Mouse (Mus musculus) midbrain, postnatal 0 days (tissue): ENCODE measurements around the gene Wdr62. TPM values are rescaled to one million over a fixed set of nuclear protein-coding genes. Genes with fewer than 3 reads are reported as not detected.
A peak's percentile ranks its signal among the peaks of the same experiment; 100 is the strongest.

Experiments
- ATAC-seq: fragments of 200-750 bp; cut with Nextera tagmentation; 2 replicates; pipeline ENCODE4 v1.8.0; 2017; ENCODE audit warnings: moderate number of reproducible peaks, mild to moderate bottlenecking, moderate TSS enrichment, moderate library complexity; ENCODE audit not compliant: low FRiP score
- DNase-seq: peaks from one replicate; pipeline ENCODE4 v3.0.0-alpha.2; 2015; ENCODE audit warnings: low spot score
- H3K27ac ChIP-seq: fragments of 300-500 bp; sonication (generic); 2 replicates; pipeline ENCODE4 v1.5.1; 2014; ENCODE audit warnings: low read depth, mild to moderate bottlenecking, low read length, mixed read lengths
- H3K27me3 ChIP-seq: fragments of 300-500 bp; sonication (generic); 2 replicates; pipeline ENCODE4 v1.6.1; 2014; ENCODE audit warnings: low read length, control low read depth, mixed read lengths; ENCODE audit not compliant: insufficient read depth
- H3K36me3 ChIP-seq: fragments of 300-500 bp; sonication (generic); 2 replicates; pipeline ENCODE4 v1.6.1; 2014; ENCODE audit warnings: low read length, control low read depth, mixed read lengths; ENCODE audit not compliant: insufficient read depth
- H3K4me1 ChIP-seq: fragments of 300-500 bp; sonication (generic); 2 replicates; pipeline ENCODE4 v1.6.1; 2014; ENCODE audit warnings: mild to moderate bottlenecking, control low read depth, antibody characterized with exemption, low read length, mixed read lengths; ENCODE audit not compliant: insufficient read depth
- H3K4me2 ChIP-seq: fragments of 300-500 bp; sonication (generic); 2 replicates; pipeline ENCODE4 v1.6.1; 2014; ENCODE audit warnings: low read depth, mild to moderate bottlenecking, low read length, mixed read lengths; ENCODE audit not compliant: poor library complexity, severe bottlenecking
- H3K4me3 ChIP-seq: fragments of 300-500 bp; sonication (generic); 2 replicates; pipeline ENCODE4 v1.5.1; 2014; ENCODE audit warnings: low read depth, mild to moderate bottlenecking, low read length, moderate library complexity
- H3K9ac ChIP-seq: fragments of 300-500 bp; sonication (generic); replicated peaks from 2 replicates; pipeline ENCODE4 v1.6.1; 2014; ENCODE audit warnings: mild to moderate bottlenecking, low read length, moderate library complexity, mixed read lengths; ENCODE audit not compliant: poor library complexity, severe bottlenecking
- H3K9me3 ChIP-seq: fragments of 300-500 bp; sonication (generic); 2 replicates; pipeline ENCODE4 v1.6.1; 2016; ENCODE audit warnings: low read length, control low read depth
- CTCF ChIP-seq: IDR thresholded peaks from 2 replicates; pipeline ENCODE4 v1.5.1; 2016; ENCODE audit warnings: antibody characterized with exemption, mild to moderate bottlenecking
- WGBS: fragments of 180-500 bp; shearing (Covaris S2); extraction: QIAGEN DNeasy Blood & Tissue Kit; methylation state at CpG from one replicate; pipeline ENCODE4 v1.1.7; 2014; 5-methylcytosine and 5-hydroxymethylcytosine counted together
- polyA plus RNA-seq: library from polyadenylated mRNA; unstranded; fragments of >200 nt; fragmentation: Nextera tagmentation; extraction: Ambion mirVana; gene quantifications from 2 replicates; pipeline ENCODE4 v1.2.1, GENCODE M21; 2015
- total RNA-seq: library from RNA; depleted of rRNA; stranded (reverse); fragments of >200 nt; gene quantifications from 2 replicates; pipeline ENCODE4 v1.2.3, GENCODE M21; 2014

Gene Wdr62
- total and polyA plus RNA-seq, 2 experiments from 2014 or later = 1.7 to 4.1 TPM

DNA sequence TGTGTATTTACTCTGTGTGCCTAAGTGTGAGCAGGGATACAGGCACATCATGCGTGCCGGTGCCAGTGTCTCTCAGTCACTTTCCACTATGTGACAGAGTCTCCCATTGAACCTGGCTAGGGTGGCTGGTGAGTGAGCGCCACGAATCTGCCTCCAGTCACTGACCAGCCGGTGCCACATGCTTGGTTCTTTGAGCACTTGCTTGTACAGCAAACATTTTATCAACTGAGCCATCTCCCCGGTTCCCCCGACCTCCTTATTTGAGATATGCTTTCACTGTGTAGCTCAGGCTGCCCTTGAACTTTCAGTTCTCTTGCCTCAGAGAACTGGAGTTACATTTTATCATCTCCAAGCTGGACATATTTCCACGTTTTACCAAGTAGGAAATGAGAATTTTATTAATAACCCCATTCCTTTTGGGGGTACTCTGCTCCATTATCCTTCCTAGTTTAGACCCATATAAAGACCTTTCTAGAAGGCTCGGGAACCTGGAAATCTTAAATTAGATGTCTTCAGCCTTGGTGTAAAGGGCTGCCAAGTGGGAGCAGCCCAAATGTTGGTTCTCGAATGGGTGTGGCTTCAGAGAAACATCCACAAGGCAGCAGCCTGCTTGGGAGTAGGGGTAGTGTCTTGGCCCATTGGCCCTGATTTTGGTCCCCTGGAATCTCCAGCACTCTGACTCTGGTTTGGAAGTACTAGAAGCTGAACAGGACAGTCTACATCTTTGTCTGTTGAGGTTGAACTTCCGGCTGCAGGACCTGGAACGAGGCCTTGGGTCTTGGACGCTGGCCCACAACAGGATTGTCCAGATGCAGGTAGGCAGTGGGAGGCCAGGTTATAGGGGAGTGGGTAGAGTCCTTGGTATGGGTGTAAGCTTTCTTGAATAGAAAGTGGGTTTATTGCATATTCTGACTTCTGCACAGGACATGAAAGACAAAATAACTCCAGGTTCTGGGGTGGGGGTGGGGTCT, 35.6 kb upstream of the Wdr62 start:
- Histone ChIP-seq H3K27me3 (no peaks in the 10 kb centered on the region), H3K9ac (no peak overlapping the region), H3K9me3 (no peaks in the 10 kb centered on the region), H3K4me2 (no peak overlapping the region), H3K27ac (no peak overlapping the region), H3K4me1 (no peaks in the 10 kb centered on the region), H3K4me3 (no peak overlapping the region), H3K36me3 (0 out of 2 replicates have a peak, but pooled peaks cover under 1% of the 10 kb centered on the region)
- TF ChIP-seq CTCF = no peak
- DNase-seq (no peak), ATAC-seq (no peak)
- 81% methylated on average over 13 of the region's 13 CpGs for WGBS

DNA sequence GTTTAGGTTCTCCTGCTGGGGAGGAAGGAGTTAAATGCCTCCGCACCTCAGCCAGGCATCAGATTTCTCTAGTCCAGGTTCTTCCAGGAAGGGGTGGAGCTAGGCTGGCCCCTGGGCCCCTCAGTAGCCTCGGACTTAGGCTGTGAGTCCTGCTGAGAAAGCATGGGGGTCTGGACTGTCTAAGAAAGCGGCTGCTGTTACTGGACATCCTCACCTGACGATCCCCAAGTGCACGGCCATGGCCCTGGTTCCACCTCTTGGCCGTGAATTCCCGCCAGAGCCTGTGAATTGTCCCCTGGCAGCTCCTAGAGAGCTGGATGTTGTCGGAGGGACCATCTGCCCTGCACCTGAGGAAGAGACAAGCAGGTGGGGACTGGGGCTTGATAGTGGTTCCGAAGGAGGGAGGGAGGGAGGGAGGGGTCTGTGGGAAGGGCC, 34.5 kb upstream of the Wdr62 start, which contains the start of gene Syne4:
Syne4 (plus strand) TSS at position 87 of the 435 bp plus-strand sequence.
- Histone ChIP-seq H3K27ac (no peak within 1 kb of the TSS), H3K9me3 (no peaks in the 10 kb centered on the region), H3K4me1 (no peaks in the 10 kb centered on the region), H3K4me3 (no peak within 1 kb of the TSS), H3K9ac (no peak within 1 kb of the TSS), H3K36me3 (0 out of 2 replicates have a peak, but pooled peaks cover 7% of the 10 kb centered on the region), H3K4me2 (no peak within 1 kb of the TSS), H3K27me3 (no peaks in the 10 kb centered on the region)
- no peak for TF ChIP-seq CTCF
- ATAC-seq (no peak), DNase-seq (no peak)
- WGBS = 8% methylated on average over 9 of the region's 9 CpGs

DNA sequence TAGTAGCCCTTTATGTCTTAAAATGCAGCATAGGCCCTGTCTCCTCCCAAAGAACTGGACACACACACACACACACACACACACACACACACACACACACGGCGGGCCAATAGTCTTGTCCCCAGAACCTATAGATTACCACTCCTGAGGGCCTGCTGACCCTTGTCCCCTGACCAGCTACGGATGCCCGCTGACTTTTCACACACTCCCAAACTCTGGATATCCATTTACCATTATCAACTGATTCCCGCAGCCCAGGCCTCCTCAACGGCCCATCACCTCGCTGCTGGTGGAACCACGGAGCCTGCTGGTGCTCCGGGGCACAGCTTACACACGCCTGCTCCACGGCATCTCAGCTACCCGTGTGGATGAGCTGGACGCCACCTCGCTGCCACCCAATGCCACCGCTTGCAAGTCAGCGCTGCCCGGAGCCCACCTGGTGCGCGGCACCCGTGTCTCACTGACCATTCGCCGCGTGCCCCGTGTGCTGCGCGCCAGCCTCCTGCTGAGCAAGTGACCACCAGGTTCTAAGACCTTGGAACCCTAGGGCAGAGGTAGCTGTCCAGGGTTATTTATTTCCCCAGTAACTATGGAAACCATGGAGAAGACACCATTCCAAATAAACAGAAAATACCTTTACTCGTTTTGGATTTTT, 33.6 kb upstream of the Wdr62 start:
- 50% methylated on average over 25 of the region's 27 CpGs for WGBS
- DNase-seq = no peak
- no peak overlapping the region for H3K27ac ChIP-seq
- no peak overlapping the region for H3K9ac ChIP-seq
- no peaks in the 10 kb centered on the region for H3K9me3 ChIP-seq
- no peak overlapping the region for H3K4me2 ChIP-seq
- no peak for ATAC-seq
- 0 out of 2 replicates have a peak, but pooled peaks cover 4% of the 10 kb centered on the region for H3K4me1 ChIP-seq
- H3K36me3 ChIP-seq = 0 out of 2 replicates have a peak, but pooled peaks cover 7% of the 10 kb centered on the region
- no peak overlapping the region for H3K4me3 ChIP-seq
- TF ChIP-seq CTCF = no peak
- no peaks in the 10 kb centered on the region for H3K27me3 ChIP-seq

DNA sequence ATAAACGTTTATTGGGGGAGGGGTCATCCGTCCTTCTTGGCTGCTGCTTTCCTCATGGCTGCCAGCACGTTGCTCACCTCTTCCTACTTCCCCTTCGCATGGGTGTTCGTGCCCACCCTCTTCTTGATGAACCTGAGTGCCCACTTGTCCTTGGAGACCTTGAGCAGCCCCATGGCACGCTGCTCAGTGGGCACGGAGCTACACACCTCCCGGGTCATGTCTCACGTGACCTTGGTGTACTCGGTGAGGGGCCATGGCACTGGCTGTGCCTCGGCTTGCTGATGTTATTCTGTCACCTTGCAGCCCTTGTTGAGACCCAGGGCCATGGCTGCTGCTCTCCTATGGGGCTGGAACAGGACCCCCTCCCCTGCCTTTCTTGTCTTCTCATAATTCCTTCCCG, 29.9 kb upstream of the Wdr62 start:
- no peak overlapping the region for H3K4me3 ChIP-seq
- no peaks in the 10 kb centered on the region for H3K9me3 ChIP-seq
- DNase-seq (no peak), ATAC-seq (no peak)
- H3K4me2 ChIP-seq = no peak overlapping the region
- peaks cover 25% of the 10 kb centered on the region for H3K36me3 ChIP-seq
- no peak overlapping the region for H3K27ac ChIP-seq
- no peak overlapping the region for H3K9ac ChIP-seq
- peaks cover 8% of the 10 kb centered on the region; the same call in 1 of the 2 replicates for H3K4me1 ChIP-seq
- 92% methylated on average over 12 of the region's 12 CpGs for WGBS
- TF ChIP-seq CTCF = no peak
- no peaks in the 10 kb centered on the region for H3K27me3 ChIP-seq

DNA sequence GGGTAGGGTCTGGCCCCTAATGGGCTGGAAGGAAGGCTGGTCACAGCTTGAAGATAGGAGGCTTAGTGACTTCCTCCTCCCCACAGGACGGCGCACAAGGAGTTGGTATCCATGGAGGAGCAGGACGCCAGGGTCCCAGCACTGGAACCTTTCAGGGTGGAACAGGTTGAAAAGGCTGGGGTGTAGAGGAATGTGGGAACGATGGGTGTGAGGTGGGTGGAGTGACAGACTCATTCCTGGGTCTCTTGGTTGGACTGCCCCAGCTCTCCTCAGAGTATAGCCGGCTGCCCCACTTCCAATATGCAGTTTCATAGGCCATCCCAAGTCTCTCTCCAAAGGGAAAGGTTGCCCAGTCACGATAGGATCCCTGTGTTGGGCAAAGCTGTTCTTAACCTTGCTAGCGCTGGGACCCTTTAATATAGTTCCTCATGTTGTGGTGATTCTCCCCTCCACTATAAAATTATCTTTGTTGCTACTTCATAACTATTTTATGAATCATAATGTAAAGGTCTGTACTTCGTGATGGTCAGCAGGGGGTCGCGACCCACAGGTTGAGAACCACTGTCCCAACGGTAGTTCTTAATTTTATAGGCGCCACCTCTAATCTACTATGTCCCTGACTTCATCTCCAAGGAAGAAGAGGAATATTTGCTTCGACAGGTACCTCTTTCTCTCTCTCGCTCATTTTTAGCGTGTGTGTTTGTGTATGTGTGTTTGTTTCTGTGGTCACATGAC, 29.3 kb upstream of the Wdr62 start:
- Histone ChIP-seq H3K36me3 (peaks cover 25% of the 10 kb centered on the region), H3K4me1 (peaks cover 8% of the 10 kb centered on the region; the same call in 1 of the 2 replicates), H3K4me2 (peak overlapping the region; percentile 78), H3K4me3 (peak overlapping the region; percentile 55), H3K27me3 (no peaks in the 10 kb centered on the region), H3K27ac (no peak overlapping the region), H3K9me3 (no peaks in the 10 kb centered on the region), H3K9ac (peak overlapping the region; percentile 54)
- ATAC-seq (no peak), DNase-seq (no peak)
- 69% methylated on average over 15 of the region's 15 CpGs for WGBS
- TF ChIP-seq CTCF = no peak
